Mouse (Mus musculus) neural tube, embryonic 13.5 days (tissue): ENCODE data around the gene Prrg2. TPM values are rescaled to one million over a fixed set of nuclear protein-coding genes. Genes with fewer than 3 reads are reported as not detected.

Source experiments
- ATAC-seq: fragments of 200-750 bp; cut with Nextera tagmentation; 2 replicates; pipeline ENCODE4 v1.8.0; 2017; ENCODE audit warnings: low read depth, mild to moderate bottlenecking, moderate TSS enrichment, moderate library complexity
- H3K27ac ChIP-seq: fragments of 300-500 bp; sonication (generic); replicated peaks from 2 replicates; pipeline ENCODE4 v1.5.1; 2015; ENCODE audit warnings: moderate library complexity, mild to moderate bottlenecking, inconsistent platforms
- H3K27me3 ChIP-seq: fragments of 300-500 bp; sonication (generic); 2 replicates; pipeline ENCODE4 v1.6.1; 2015; ENCODE audit warnings: mild to moderate bottlenecking, inconsistent platforms
- H3K36me3 ChIP-seq: fragments of 300-500 bp; sonication (generic); 2 replicates; pipeline ENCODE4 v1.6.1; 2015; ENCODE audit warnings: mild to moderate bottlenecking, inconsistent platforms
- H3K4me1 ChIP-seq: fragments of 300-500 bp; sonication (generic); replicated peaks from 2 replicates; pipeline ENCODE4 v1.6.1; 2015; ENCODE audit warnings: inconsistent platforms
- H3K4me2 ChIP-seq: fragments of 300-500 bp; sonication (generic); 2 replicates; pipeline ENCODE4 v1.6.1; 2015; ENCODE audit warnings: inconsistent platforms, mild to moderate bottlenecking, moderate library complexity
- H3K4me3 ChIP-seq: fragments of 300-500 bp; sonication (generic); 2 replicates; pipeline ENCODE4 v1.5.1; 2015; ENCODE audit warnings: mild to moderate bottlenecking, inconsistent platforms
- H3K9ac ChIP-seq: fragments of 300-500 bp; sonication (generic); 2 replicates; pipeline ENCODE4 v1.6.1; 2015; ENCODE audit warnings: moderate library complexity, mild to moderate bottlenecking, inconsistent platforms
- H3K9me3 ChIP-seq: fragments of 300-500 bp; sonication (generic); 2 replicates; pipeline ENCODE4 v1.6.1; 2016; ENCODE audit warnings: inconsistent platforms
- WGBS: fragments of 180-500 bp; shearing (Covaris S2); methylation state at CpG from one replicate; pipeline ENCODE4 v1.1.7; 2015; 5-methylcytosine and 5-hydroxymethylcytosine counted together
- microRNA-seq: library from miRNA; unstranded; fragments of <30 nt; microRNA quantifications from one replicate; pipeline ENCODE4, GENCODE M21; 2016
- polyA plus RNA-seq: library from polyadenylated mRNA; unstranded; fragments of >200 nt; fragmentation: Nextera tagmentation; extraction: Ambion mirVana; gene quantifications from 2 replicates; pipeline ENCODE4 v1.2.1, GENCODE M21; 2015

Prrg2 gene
- polyA plus RNA-seq, 1 experiment from 2014 or later: 16.8 TPM

- Histone ChIP-seq H3K27ac (no peak overlapping the region), H3K4me3 (no peak overlapping the region), H3K9me3 (no peaks in the 10 kb centered on the region), H3K36me3 (peaks cover 57% of the 10 kb centered on the region), H3K4me2 (no peak overlapping the region), H3K4me1 (peaks cover 39% of the 10 kb centered on the region), H3K9ac (no peak overlapping the region), H3K27me3 (no peaks in the 10 kb centered on the region)
- 91% methylated on average over 4 of the region's 4 CpGs for WGBS
- no peak for ATAC-seq
Observed at GRCm38 (mm10) chr7:45012824-45013223, 49.7 kb downstream of the Prrg2 start.

DNA sequence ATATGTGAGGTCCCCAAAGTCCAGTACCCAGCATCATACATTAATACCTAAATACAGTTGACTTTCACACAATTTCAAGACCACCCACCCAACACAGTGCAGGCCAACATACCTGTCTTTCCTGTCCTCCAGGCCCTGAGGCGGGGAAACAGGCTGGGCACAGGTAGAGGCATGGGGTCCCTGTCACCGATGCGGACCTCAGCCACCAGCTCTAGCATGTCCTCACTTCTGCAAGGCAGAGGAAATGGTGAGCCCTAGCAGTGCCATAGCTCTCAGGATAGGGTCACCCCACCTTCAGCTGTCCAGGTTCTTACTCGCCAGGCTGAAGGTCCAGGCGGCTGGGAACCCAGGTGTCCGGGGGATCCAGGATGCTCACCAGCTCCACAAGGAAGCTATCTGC lies 50.5 kb downstream of the Prrg2 start:
- Histone ChIP-seq H3K27me3 (no peaks in the 10 kb centered on the region), H3K4me3 (no peak overlapping the region), H3K4me1 (peaks cover 31% of the 10 kb centered on the region), H3K36me3 (peaks cover 65% of the 10 kb centered on the region), H3K4me2 (no peak overlapping the region), H3K27ac (no peak overlapping the region), H3K9me3 (no peaks in the 10 kb centered on the region), H3K9ac (no peak overlapping the region)
- no peak for ATAC-seq
- 98% methylated on average over 6 of the region's 6 CpGs for WGBS

- H3K4me2 ChIP-seq: no peak overlapping the region
- WGBS: 95% methylated on average over 19 of the region's 19 CpGs
Observed at GRCm38 (mm10) chr7:45008411-45008810, 54.1 kb downstream of the Prrg2 start.

GRCm38 (mm10) chr7:45007846-45008245 lies 54.6 kb downstream of the Prrg2 start:
- no peak overlapping the region for H3K4me3 ChIP-seq
- no peaks in the 10 kb centered on the region for H3K27me3 ChIP-seq
- H3K36me3 ChIP-seq: peaks cover 98% of the 10 kb centered on the region
- no peak overlapping the region for H3K4me2 ChIP-seq
- H3K4me1 ChIP-seq: peaks cover under 1% of the 10 kb centered on the region; the same call in 1 of the 2 replicates
- no peaks in the 10 kb centered on the region for H3K9me3 ChIP-seq
- 95% methylated on average over 30 of the region's 30 CpGs for WGBS
- no peak overlapping the region for H3K27ac ChIP-seq
- H3K9ac ChIP-seq: no peak overlapping the region
- ATAC-seq: no peak

More at GRCm38 (mm10) chr7:45008411-45008810, 54.1 kb downstream of the Prrg2 start:
- ATAC-seq: no peak
- Histone ChIP-seq H3K36me3 (peaks cover 98% of the 10 kb centered on the region), H3K27me3 (no peaks in the 10 kb centered on the region), H3K9me3 (no peaks in the 10 kb centered on the region), H3K4me1 (peaks cover 6% of the 10 kb centered on the region; the same call in 1 of the 2 replicates), H3K4me3 (no peak overlapping the region), H3K9ac (no peak overlapping the region), H3K27ac (no peak overlapping the region)

- Histone ChIP-seq H3K27ac (no peak overlapping the region), H3K4me1 (no peaks in the 10 kb centered on the region), H3K9ac (no peak overlapping the region), H3K9me3 (no peaks in the 10 kb centered on the region), H3K27me3 (no peaks in the 10 kb centered on the region), H3K4me3 (no peak overlapping the region), H3K4me2 (no peak overlapping the region), H3K36me3 (peaks cover 98% of the 10 kb centered on the region)
- ATAC-seq: no peak
- 96% methylated on average over 29 of the region's 29 CpGs for WGBS
Observed at GRCm38 (mm10) chr7:45007141-45007540, 55.3 kb downstream of the Prrg2 start.

- Histone ChIP-seq H3K4me1 (no peaks in the 10 kb centered on the region), H3K9ac (no peak overlapping the region), H3K4me3 (no peak overlapping the region), H3K36me3 (peaks cover 98% of the 10 kb centered on the region), H3K27ac (no peak overlapping the region), H3K4me2 (no peak overlapping the region), H3K9me3 (no peaks in the 10 kb centered on the region), H3K27me3 (no peaks in the 10 kb centered on the region)
- no peak for ATAC-seq
- 95% methylated on average over 12 of the region's 12 CpGs for WGBS
Observed at GRCm38 (mm10) chr7:45006503-45006902, 56.0 kb downstream of the Prrg2 start.

- H3K4me3 ChIP-seq: no peak overlapping the region
- H3K9me3 ChIP-seq: no peaks in the 10 kb centered on the region
- H3K4me1 ChIP-seq: no peaks in the 10 kb centered on the region; the same call in 1 of the 2 replicates
- no peaks in the 10 kb centered on the region for H3K27me3 ChIP-seq
- peaks cover 99% of the 10 kb centered on the region for H3K36me3 ChIP-seq
- no peak overlapping the region for H3K27ac ChIP-seq
- 95% methylated on average over 6 of the region's 6 CpGs for WGBS
- H3K9ac ChIP-seq: no peak overlapping the region
- no peak for ATAC-seq
- H3K4me2 ChIP-seq: no peak overlapping the region
Observed at GRCm38 (mm10) chr7:45005321-45005992, 57.0 kb downstream of the Prrg2 start.

DNA sequence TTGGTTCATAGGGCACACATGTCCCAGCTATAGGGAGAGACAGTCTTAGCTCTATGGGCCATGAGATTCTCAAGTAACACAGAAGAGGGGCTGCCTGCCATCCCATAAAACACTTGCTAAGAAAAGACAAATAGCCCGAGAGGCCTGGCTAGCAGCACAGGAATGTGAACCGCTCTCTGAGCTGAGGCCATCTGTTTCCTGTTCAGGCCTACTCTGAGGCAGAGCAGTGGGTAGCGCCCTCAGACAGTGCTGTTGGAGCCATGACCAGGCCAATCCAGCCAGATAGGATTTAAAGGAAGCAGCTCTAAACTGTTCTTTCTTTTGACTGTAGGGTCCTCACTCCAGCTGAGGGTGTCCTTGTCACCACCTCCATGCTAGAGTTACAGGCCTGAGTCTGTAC lies 57.9 kb downstream of the Prrg2 start:
- H3K4me1 ChIP-seq: peaks cover 6% of the 10 kb centered on the region
- no peaks in the 10 kb centered on the region for H3K9me3 ChIP-seq
- H3K4me3 ChIP-seq: no peak overlapping the region
- 0 out of 2 replicates have a peak overlapping the region, but pooled peaks have one; percentile 8 for H3K9ac ChIP-seq
- peaks cover 98% of the 10 kb centered on the region for H3K36me3 ChIP-seq
- no peak overlapping the region for H3K27ac ChIP-seq
- H3K27me3 ChIP-seq: no peaks in the 10 kb centered on the region
- H3K4me2 ChIP-seq: no peak overlapping the region
- WGBS: 58% methylated on average over 3 of the region's 3 CpGs
- ATAC-seq: no peak

Small RNAs within 50 kb of the gene (microRNA-seq; reads per million reads assigned to microRNA genes)
- not detected for gene Mir7054

Other genes with a start within 250 kb of the Prrg2 start
- 51.0 and 53.0 TPM in 2 replicates for gene Nup62, start 246.6 kb downstream of the Prrg2 start, polyA plus RNA-seq
- gene Il4i1, start 246.3 kb downstream of the Prrg2 start, polyA plus RNA-seq: 1.1 and 2.0 TPM in 2 replicates
- 4.1 and 4.8 TPM in 2 replicates for gene Atf5, start 246.0 kb downstream of the Prrg2 start, polyA plus RNA-seq
- 89.7 and 99.0 TPM in 2 replicates for gene Akt1s1, start 213.7 kb downstream of the Prrg2 start, polyA plus RNA-seq
- gene Tbc1d17, start 213.6 kb downstream of the Prrg2 start, polyA plus RNA-seq: 94.0 and 101 TPM in 2 replicates
- gene Pnkp, start 205.5 kb downstream of the Prrg2 start, polyA plus RNA-seq: 30.2 and 31.6 TPM in 2 replicates
- 471 and 515 TPM in 2 replicates for gene Ptov1, start 192.9 kb downstream of the Prrg2 start, polyA plus RNA-seq
- 134 and 138 TPM in 2 replicates for gene Med25, start 170.0 kb downstream of the Prrg2 start, polyA plus RNA-seq
- gene Fuz, start 166.6 kb downstream of the Prrg2 start, polyA plus RNA-seq: 14.9 and 17.9 TPM in 2 replicates
- 115 and 116 TPM in 2 replicates for gene Ap2a1, start 133.2 kb downstream of the Prrg2 start, polyA plus RNA-seq
- 0.22 TPM in 1 of 2 replicates, not detected in the other for gene Tsks, start 119.5 kb downstream of the Prrg2 start, polyA plus RNA-seq
- gene Cpt1c, start 87.8 kb downstream of the Prrg2 start, polyA plus RNA-seq: 47.3 and 54.9 TPM in 2 replicates
- 612 and 623 TPM in 2 replicates for gene Prmt1, start 76.1 kb downstream of the Prrg2 start, polyA plus RNA-seq
- gene Irf3, start 65.0 kb downstream of the Prrg2 start, polyA plus RNA-seq: 60.3 and 67.3 TPM in 2 replicates
- gene Bcl2l12, start 64.0 kb downstream of the Prrg2 start, polyA plus RNA-seq: 17.3 and 17.4 TPM in 2 replicates
- gene Scaf1, start 46.3 kb downstream of the Prrg2 start, polyA plus RNA-seq: 46.2 and 47.2 TPM in 2 replicates
- gene Rras, start 44.7 kb downstream of the Prrg2 start, polyA plus RNA-seq: 15.0 and 16.5 TPM in 2 replicates
- 12.3 and 15.1 TPM in 2 replicates for gene Prr12, start 9.8 kb downstream of the Prrg2 start, polyA plus RNA-seq
- gene Nosip, start 248 bp downstream of the Prrg2 start, polyA plus RNA-seq: 58.9 and 65.6 TPM in 2 replicates
- gene Rcn3, start 29.5 kb upstream of the Prrg2 start, polyA plus RNA-seq: 127 and 134 TPM in 2 replicates
- gene Fcgrt, start 41.2 kb upstream of the Prrg2 start, polyA plus RNA-seq: 25.6 and 27.3 TPM in 2 replicates
- gene Rps11, start 61.8 kb upstream of the Prrg2 start, polyA plus RNA-seq: 920 and 971 TPM in 2 replicates
- gene Rpl13a, start 66.1 kb upstream of the Prrg2 start, polyA plus RNA-seq: 746 and 820 TPM in 2 replicates
- gene Gm45713, start 73.6 kb upstream of the Prrg2 start, polyA plus RNA-seq: 0.53 TPM in 1 of 2 replicates, not detected in the other
- gene Flt3l, start 73.8 kb upstream of the Prrg2 start, polyA plus RNA-seq: 1.3 and 1.5 TPM in 2 replicates
- 79.9 and 91.9 TPM in 2 replicates for gene Pih1d1, start 91.6 kb upstream of the Prrg2 start, polyA plus RNA-seq
- 19.0 and 19.6 TPM in 2 replicates for gene Aldh16a1, start 91.9 kb upstream of the Prrg2 start, polyA plus RNA-seq
- gene Slc17a7, start 101.3 kb upstream of the Prrg2 start, polyA plus RNA-seq: 0.78 and 0.83 TPM in 2 replicates
- gene Gfy, start 116.9 kb upstream of the Prrg2 start, polyA plus RNA-seq: not detected in 2 replicates
- gene Pth2, start 118.3 kb upstream of the Prrg2 start, polyA plus RNA-seq: not detected in 2 replicates
- gene Ccdc155, start 142.2 kb upstream of the Prrg2 start, polyA plus RNA-seq: 0.29 and 0.45 TPM in 2 replicates
- 14.6 and 19.8 TPM in 2 replicates for gene Dkkl1, start 149.5 kb upstream of the Prrg2 start, polyA plus RNA-seq
- gene Tead2, start 153.1 kb upstream of the Prrg2 start, polyA plus RNA-seq: 65.9 and 85.5 TPM in 2 replicates
- 1.5 and 1.8 TPM in 2 replicates for gene Cd37, start 176.4 kb upstream of the Prrg2 start, polyA plus RNA-seq
- gene Slc6a16, start 178.4 kb upstream of the Prrg2 start, polyA plus RNA-seq: 0.18 and 0.27 TPM in 2 replicates
- not detected in 2 replicates for gene Slc6a21, start 214.8 kb upstream of the Prrg2 start, polyA plus RNA-seq